Mouse (Mus musculus): ENCODE data around the gene Kyat1.
"Not testable (repeated sequence)": the region's sequence is repeated elsewhere in the genome, so short reads cannot be mapped to it uniquely, and the experiment has no call there.

Gene Kyat1

DNA sequence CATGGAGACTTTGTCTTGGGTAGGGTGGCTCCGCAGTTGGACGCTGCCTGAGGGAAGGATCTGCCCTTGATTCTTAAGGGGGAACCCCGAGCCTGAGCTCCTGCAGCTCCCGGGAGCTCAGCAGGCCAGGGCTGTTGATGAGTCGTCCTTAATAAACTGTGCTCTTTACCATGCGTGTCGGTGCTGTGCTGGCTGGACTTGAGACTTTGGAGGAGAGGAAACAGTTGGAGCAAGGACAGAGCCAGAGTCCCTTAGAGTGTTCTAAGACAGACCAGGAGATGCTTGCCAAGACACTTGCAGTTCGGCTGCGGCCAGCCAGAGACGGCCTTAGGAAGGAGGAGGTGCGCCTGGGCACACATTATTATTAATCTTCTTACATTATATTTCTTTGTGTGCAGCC lies 53.8 kb downstream of the Kyat1 start:
- H3K4me1 ChIP-seq (replicated peaks; ENCODE audit: low read depth, low read length) = peaks cover 59% of the 10 kb centered on the region
- H3K9me3 ChIP-seq (ENCODE audit: low read length) = no peaks in the 10 kb centered on the region
- no peak overlapping the region for H3K4me3 ChIP-seq (replicated peaks; ENCODE audit: low read length)
- TF ChIP-seq POU5F1 (IDR thresholded peaks at IDR 0.05; ENCODE audit: borderline replicate concordance, low read length) (no peak), NANOG (IDR thresholded peaks at IDR 0.05; ENCODE audit: borderline replicate concordance, low read length) (no peak), CTCF (conservative IDR thresholded peaks at IDR 0.05; ENCODE audit: low read length) (no peak)
- H3K36me3 ChIP-seq (ENCODE audit: insufficient read depth, low read length) = peaks cover 54% of the 10 kb centered on the region
- H3K27me3 ChIP-seq (ENCODE audit: insufficient read depth, low read length) = no peaks in the 10 kb centered on the region

DNA sequence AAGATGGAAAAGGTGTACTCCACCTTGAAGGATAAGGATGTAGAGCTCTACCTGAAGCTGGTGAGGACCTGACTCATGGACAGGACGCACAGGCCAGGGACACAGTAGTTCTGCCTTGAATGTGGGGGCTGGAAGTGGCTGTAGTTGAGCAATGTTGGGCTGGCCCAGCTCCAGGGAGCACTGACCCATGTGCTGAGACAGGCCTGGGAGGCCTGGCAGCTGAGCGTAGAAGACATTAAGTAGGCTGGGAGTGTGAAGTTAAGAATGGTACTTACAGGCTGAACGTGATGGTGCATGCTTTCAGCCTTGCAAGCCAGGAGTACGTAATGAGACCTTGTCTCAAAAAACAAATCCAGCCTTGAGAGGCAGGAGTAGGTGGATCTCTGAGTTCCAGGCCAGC lies 58.2 kb downstream of the Kyat1 start:
- H3K27me3 ChIP-seq (ENCODE audit: insufficient read depth, low read length) = no peaks in the 10 kb centered on the region
- peaks cover 90% of the 10 kb centered on the region for H3K36me3 ChIP-seq (ENCODE audit: insufficient read depth, low read length)
- no peak for TF ChIP-seq POU5F1 (IDR thresholded peaks at IDR 0.05; ENCODE audit: borderline replicate concordance, low read length)
- no peak for TF ChIP-seq NANOG (IDR thresholded peaks at IDR 0.05; ENCODE audit: borderline replicate concordance, low read length)
- TF ChIP-seq CTCF (conservative IDR thresholded peaks at IDR 0.05; ENCODE audit: low read length) = no peak

GRCm38 (mm10) chr2:30144436-30144835 lies 61.2 kb downstream of the Kyat1 start:
- H3K36me3 ChIP-seq (ENCODE audit: insufficient read depth, low read length) = peaks cover 98% of the 10 kb centered on the region
- H3K4me1 ChIP-seq (replicated peaks; ENCODE audit: low read depth, low read length) = peaks cover 52% of the 10 kb centered on the region
- TF ChIP-seq NANOG (IDR thresholded peaks at IDR 0.05; ENCODE audit: borderline replicate concordance, low read length) = no peak
- no peak for TF ChIP-seq CTCF (conservative IDR thresholded peaks at IDR 0.05; ENCODE audit: low read length)
- no peak for TF ChIP-seq POU5F1 (IDR thresholded peaks at IDR 0.05; ENCODE audit: borderline replicate concordance, low read length)
- H3K27me3 ChIP-seq (ENCODE audit: insufficient read depth, low read length) = no peaks in the 10 kb centered on the region
- no peaks in the 10 kb centered on the region for H3K9me3 ChIP-seq (ENCODE audit: low read length)
- H3K4me3 ChIP-seq (replicated peaks; ENCODE audit: low read length) = no peak overlapping the region

More for the DNA sequence above, 58.2 kb downstream of the Kyat1 start:
- H3K9me3 ChIP-seq (ENCODE audit: low read length) = no peaks in the 10 kb centered on the region
- no peak overlapping the region for H3K4me3 ChIP-seq (replicated peaks; ENCODE audit: low read length)
- H3K4me1 ChIP-seq (replicated peaks; ENCODE audit: low read depth, low read length) = peaks cover 62% of the 10 kb centered on the region

DNA sequence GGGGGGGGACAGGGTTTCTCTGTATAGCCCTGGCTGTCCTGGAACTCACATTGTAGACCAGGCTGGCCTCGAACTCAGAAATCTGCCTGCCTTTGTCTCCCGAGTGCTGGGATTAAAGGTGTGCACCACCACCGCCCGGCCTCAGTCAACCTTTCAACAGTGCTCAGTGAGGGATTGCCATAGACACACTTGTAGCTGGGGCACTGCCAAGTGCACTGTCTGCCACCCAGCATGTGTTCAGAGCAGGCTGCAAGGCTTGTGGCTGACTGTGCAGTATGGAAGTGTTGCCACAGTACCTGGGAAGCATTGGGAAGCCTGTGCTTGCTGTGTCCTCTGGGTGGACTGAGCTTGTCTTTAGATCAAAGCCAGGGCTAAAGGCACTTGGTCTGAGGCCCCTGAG lies 65.6 kb downstream of the Kyat1 start:
- Histone ChIP-seq H3K36me3 (ENCODE audit: insufficient read depth, low read length) (peaks cover 95% of the 10 kb centered on the region), H3K4me1 (replicated peaks; ENCODE audit: low read depth, low read length) (peaks cover 66% of the 10 kb centered on the region)
- H3K9me3 ChIP-seq (ENCODE audit: low read length); H3K27me3 ChIP-seq (ENCODE audit: insufficient read depth, low read length); H3K4me3 ChIP-seq (replicated peaks; ENCODE audit: low read length): not testable (repeated sequence)

- H3K4me3 ChIP-seq (replicated peaks; ENCODE audit: low read length) = peak overlapping the region; percentile 96
- H3K27me3 ChIP-seq (ENCODE audit: insufficient read depth, low read length) = no peaks in the 10 kb centered on the region
- H3K9me3 ChIP-seq (ENCODE audit: low read length) = peaks cover 4% of the 10 kb centered on the region
- peaks cover 79% of the 10 kb centered on the region for H3K4me1 ChIP-seq (replicated peaks; ENCODE audit: low read depth, low read length)
- no peak for TF ChIP-seq NANOG (IDR thresholded peaks at IDR 0.05; ENCODE audit: borderline replicate concordance, low read length)
- TF ChIP-seq CTCF (conservative IDR thresholded peaks at IDR 0.05; ENCODE audit: low read length) = no peak
- no peak for TF ChIP-seq POU5F1 (IDR thresholded peaks at IDR 0.05; ENCODE audit: borderline replicate concordance, low read length)
- H3K36me3 ChIP-seq (ENCODE audit: insufficient read depth, low read length) = peaks cover 60% of the 10 kb centered on the region
These were observed 69.2 kb downstream of the Kyat1 start for GRCm38 (mm10) chr2:30136458-30136857.

Data from E14TG2a.4 (cell line).